Mouse (Mus musculus): ENCODE results near the gene Cox14.

DNA sequence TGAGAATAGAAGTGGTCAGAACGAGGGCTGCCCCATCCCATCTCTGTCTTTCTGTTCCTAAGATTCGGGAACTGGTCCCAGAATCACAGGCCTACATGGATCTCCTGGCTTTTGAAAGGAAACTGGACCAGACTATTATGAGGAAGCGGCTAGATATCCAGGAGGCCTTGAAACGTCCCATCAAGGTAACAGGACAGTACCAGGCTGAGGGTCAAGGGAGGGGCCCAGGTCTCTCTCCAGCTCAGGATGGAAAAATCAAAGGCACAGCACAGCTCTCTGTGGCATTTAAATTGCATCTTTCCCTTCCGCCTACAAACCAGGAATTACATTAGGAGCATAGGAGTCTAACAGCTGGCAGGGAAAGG is 21.8 kb upstream of the Cox14 start:
- TF ChIP-seq CTCF (IDR thresholded peaks at IDR 0.05; ENCODE audit: borderline replicate concordance, control insufficient read depth, extremely low read depth, insufficient read depth, low read length, poor library complexity) (no peak), POLR2A (IDR thresholded peaks at IDR 0.05; ENCODE audit: control insufficient read depth, extremely low read depth, insufficient read depth, low read length, poor library complexity) (no peak)

Measured in thymus, adult 2 months (tissue).